Mouse (Mus musculus) intestine, postnatal 0 days (tissue): ENCODE data around the gene Dtx3l. TPM values are rescaled to one million over a fixed set of nuclear protein-coding genes. Genes with fewer than 3 reads are reported as not detected.

Experiments
- ATAC-seq: fragments of 200-750 bp; cut with Nextera tagmentation; 2 replicates; pipeline ENCODE4 v1.8.0; 2017; ENCODE audit warnings: mild to moderate bottlenecking, moderate TSS enrichment, moderate library complexity
- H3K27ac ChIP-seq: fragments of 300-500 bp; sonication (generic); 2 replicates; pipeline ENCODE4 v1.5.1; 2014; ENCODE audit warnings: mild to moderate bottlenecking, low read depth, low read length, moderate library complexity
- H3K27me3 ChIP-seq: fragments of 300-500 bp; sonication (generic); replicated peaks from 2 replicates; pipeline ENCODE4 v1.6.1; 2014; ENCODE audit warnings: low read length, mixed read lengths; ENCODE audit not compliant: control insufficient read depth, insufficient read depth
- H3K36me3 ChIP-seq: fragments of 300-500 bp; sonication (generic); 2 replicates; pipeline ENCODE4 v1.6.1; 2014; ENCODE audit warnings: mild to moderate bottlenecking, moderate library complexity; ENCODE audit not compliant: control insufficient read depth, insufficient read depth
- H3K4me1 ChIP-seq: fragments of 300-500 bp; sonication (generic); replicated peaks from 2 replicates; pipeline ENCODE4 v1.6.1; 2014; ENCODE audit warnings: antibody characterized with exemption, low read length, mixed read lengths; ENCODE audit not compliant: control insufficient read depth, insufficient read depth
- H3K4me2 ChIP-seq: fragments of 300-500 bp; sonication (generic); replicated peaks from 2 replicates; pipeline ENCODE4 v1.6.1; 2014; ENCODE audit warnings: low read depth, mild to moderate bottlenecking, moderate library complexity
- H3K4me3 ChIP-seq: fragments of 300-500 bp; sonication (generic); 2 replicates; pipeline ENCODE4 v1.5.1; 2014; ENCODE audit warnings: low read depth, low read length
- H3K9ac ChIP-seq: fragments of 300-500 bp; sonication (generic); 2 replicates; pipeline ENCODE4 v1.6.1; 2014; ENCODE audit warnings: mild to moderate bottlenecking, low read depth, low read length
- H3K9me3 ChIP-seq: fragments of 300-500 bp; sonication (generic); 2 replicates; pipeline ENCODE4 v1.6.1; 2016; ENCODE audit warnings: mixed run types; ENCODE audit not compliant: control insufficient read depth
- CTCF ChIP-seq: sonication (generic); IDR thresholded peaks from 2 replicates; pipeline ENCODE4 v1.5.1; 2016; ENCODE audit warnings: low read depth, mild to moderate bottlenecking, control low read depth, antibody characterized with exemption, moderate library complexity
- WGBS: fragments of 180-500 bp; shearing (Covaris S2); extraction: QIAGEN DNeasy Blood & Tissue Kit; methylation state at CpG from one replicate; pipeline ENCODE4 v1.1.7; 2014; 5-methylcytosine and 5-hydroxymethylcytosine counted together
- polyA plus RNA-seq: library from polyadenylated mRNA; unstranded; fragments of >200 nt; fragmentation: Nextera tagmentation; extraction: Ambion mirVana; gene quantifications from 2 replicates; pipeline ENCODE4 v1.2.1, GENCODE M21; 2015

The Dtx3l gene
- polyA plus RNA-seq, 1 experiment from 2014 or later, result 10.6 TPM

GRCm38 (mm10) chr16:35952628-35953130 is 13.7 kb upstream of the Dtx3l start:
- Histone ChIP-seq H3K27me3 (no peaks in the 10 kb centered on the region), H3K9ac (no peak overlapping the region), H3K9me3 (no peaks in the 10 kb centered on the region), H3K4me1 (no peaks in the 10 kb centered on the region), H3K36me3 (peaks cover 47% of the 10 kb centered on the region), H3K27ac (no peak overlapping the region), H3K4me2 (no peak overlapping the region), H3K4me3 (no peak overlapping the region)
- ATAC-seq, result no peak
- no peak for TF ChIP-seq CTCF
- 93% methylated on average over 5 of the region's 5 CpGs for WGBS

DNA sequence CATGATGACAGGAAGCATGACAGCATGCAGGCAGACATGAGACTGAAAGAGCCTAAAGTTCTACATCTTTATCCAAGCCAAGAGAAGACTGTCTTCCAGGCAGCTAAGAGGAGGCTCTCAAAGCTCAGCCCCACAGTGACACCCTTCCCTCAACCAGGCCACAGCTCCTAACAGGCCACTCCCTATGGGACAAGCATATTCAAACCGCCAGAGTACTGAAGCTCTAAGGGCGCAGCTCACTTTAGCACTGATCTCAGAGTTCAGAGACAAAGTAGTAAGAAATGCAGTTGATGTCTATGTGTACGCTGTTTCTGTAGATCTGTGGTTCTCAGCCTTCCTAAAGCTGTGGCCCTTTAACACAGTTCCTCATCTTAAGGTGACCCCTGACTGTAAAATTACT is 12.3 kb upstream of the Dtx3l start:
- no peak for TF ChIP-seq CTCF
- Histone ChIP-seq H3K4me1 (no peaks in the 10 kb centered on the region), H3K9ac (no peak overlapping the region), H3K27me3 (no peaks in the 10 kb centered on the region), H3K27ac (no peak overlapping the region), H3K4me2 (no peak overlapping the region), H3K9me3 (no peaks in the 10 kb centered on the region), H3K36me3 (peaks cover 38% of the 10 kb centered on the region), H3K4me3 (no peak overlapping the region)
- no peak for ATAC-seq
- 89% methylated on average over 3 of the region's 3 CpGs for WGBS

DNA sequence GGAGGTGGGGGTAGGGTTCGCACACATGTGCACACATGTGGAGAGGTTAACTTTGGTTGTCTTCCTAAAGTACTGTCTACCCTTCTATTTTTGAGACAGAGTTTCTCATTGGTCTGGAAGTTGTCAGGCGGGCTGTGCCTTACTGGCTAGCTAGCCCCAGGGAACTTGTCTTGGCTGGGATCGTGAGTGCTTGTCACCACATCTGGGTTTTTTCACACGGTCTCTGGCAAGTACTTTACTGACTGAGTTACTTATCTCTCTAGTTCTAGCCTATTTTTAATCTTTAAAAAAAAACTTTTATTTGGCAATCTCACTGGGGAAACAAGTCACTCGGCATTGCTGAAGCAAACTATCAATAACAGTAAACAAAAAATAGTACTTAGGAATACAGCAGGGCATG is 10.3 kb upstream of the Dtx3l start:
- Histone ChIP-seq H3K4me2 (no peak overlapping the region), H3K27me3 (no peaks in the 10 kb centered on the region), H3K36me3 (peaks cover 36% of the 10 kb centered on the region), H3K9ac (no peak overlapping the region), H3K4me1 (no peaks in the 10 kb centered on the region), H3K27ac (no peak overlapping the region), H3K9me3 (no peaks in the 10 kb centered on the region), H3K4me3 (no peak overlapping the region)
- WGBS, result 76% methylated on average over 5 of the region's 5 CpGs
- no peak for TF ChIP-seq CTCF
- no peak for ATAC-seq

- Histone ChIP-seq H3K27ac (no peak overlapping the region), H3K4me1 (no peaks in the 10 kb centered on the region), H3K4me3 (no peak overlapping the region), H3K9ac (no peak overlapping the region), H3K36me3 (peaks cover 29% of the 10 kb centered on the region), H3K4me2 (no peak overlapping the region), H3K9me3 (no peaks in the 10 kb centered on the region), H3K27me3 (no peaks in the 10 kb centered on the region)
- TF ChIP-seq CTCF, result peak; percentile 65
- no peak for ATAC-seq
- 84% methylated on average over 7 of the region's 7 CpGs for WGBS
Measured at GRCm38 (mm10) chr16:35941382-35941781, 2.4 kb upstream of the Dtx3l start.

DNA sequence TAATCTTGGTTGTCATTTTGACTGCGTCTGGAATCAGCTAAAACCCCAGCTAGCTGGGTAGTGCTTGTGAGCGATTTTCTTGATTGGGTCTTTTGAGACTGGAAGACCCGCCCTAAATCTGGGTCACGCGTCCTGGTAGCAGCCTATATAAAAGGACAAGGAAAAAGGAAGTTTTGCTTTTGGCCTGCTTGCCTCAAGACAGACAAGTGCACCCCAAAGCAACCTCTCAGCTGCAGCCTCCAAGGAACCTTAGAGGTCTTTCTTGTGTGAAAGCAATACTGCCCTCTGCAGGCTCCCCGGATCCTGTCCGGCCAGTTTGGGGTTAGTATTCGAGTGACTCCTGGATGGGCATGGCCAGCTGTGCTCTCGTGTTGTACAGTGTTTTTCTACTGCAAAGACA is 739 bp upstream of the Dtx3l start:
- no peak overlapping the region; the same call in 1 of the 2 replicates for H3K9ac ChIP-seq
- peak; percentile 83 for TF ChIP-seq CTCF
- H3K4me3 ChIP-seq, result peak overlapping the region; percentile 81
- H3K36me3 ChIP-seq, result peaks cover 41% of the 10 kb centered on the region
- H3K9me3 ChIP-seq, result no peaks in the 10 kb centered on the region
- peak overlapping the region; percentile 87 for H3K27ac ChIP-seq
- peak; percentile 72 for ATAC-seq
- H3K4me1 ChIP-seq, result no peaks in the 10 kb centered on the region
- peak overlapping the region; percentile 81 for H3K4me2 ChIP-seq
- H3K27me3 ChIP-seq, result no peaks in the 10 kb centered on the region
- WGBS, result 8% methylated on average over 9 of the region's 9 CpGs

DNA sequence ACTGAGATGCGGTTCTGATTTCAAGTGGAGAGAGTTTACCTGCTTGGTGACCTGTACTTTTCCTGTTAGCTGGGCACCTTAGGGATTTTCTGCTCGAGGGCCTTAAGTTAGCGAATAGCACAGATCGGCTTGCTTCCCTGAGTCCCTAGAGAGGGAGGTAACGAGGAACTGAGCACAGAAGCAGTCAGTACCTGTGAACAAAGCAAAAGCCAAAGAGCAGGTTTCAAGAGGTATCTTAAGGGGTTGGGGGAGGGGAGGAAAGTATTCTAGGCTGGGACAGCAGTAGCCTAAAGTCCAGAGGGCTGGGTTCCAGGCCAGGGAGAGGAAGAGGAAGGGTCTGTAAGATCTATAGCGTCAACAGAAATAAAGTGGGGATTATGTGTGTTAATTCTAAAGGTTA is 310 bp upstream of the Dtx3l start:
- peak; percentile 50 for ATAC-seq
- H3K27me3 ChIP-seq, result no peaks in the 10 kb centered on the region
- peak overlapping the region; percentile 87 for H3K27ac ChIP-seq
- peak overlapping the region; percentile 90 for H3K9ac ChIP-seq
- 2% methylated on average over 6 of the region's 6 CpGs for WGBS
- peak overlapping the region; percentile 81 for H3K4me2 ChIP-seq
- H3K9me3 ChIP-seq, result no peaks in the 10 kb centered on the region
- H3K36me3 ChIP-seq, result peaks cover 43% of the 10 kb centered on the region
- H3K4me3 ChIP-seq, result peak overlapping the region; percentile 81
- no peaks in the 10 kb centered on the region for H3K4me1 ChIP-seq
- no peak for TF ChIP-seq CTCF

DNA sequence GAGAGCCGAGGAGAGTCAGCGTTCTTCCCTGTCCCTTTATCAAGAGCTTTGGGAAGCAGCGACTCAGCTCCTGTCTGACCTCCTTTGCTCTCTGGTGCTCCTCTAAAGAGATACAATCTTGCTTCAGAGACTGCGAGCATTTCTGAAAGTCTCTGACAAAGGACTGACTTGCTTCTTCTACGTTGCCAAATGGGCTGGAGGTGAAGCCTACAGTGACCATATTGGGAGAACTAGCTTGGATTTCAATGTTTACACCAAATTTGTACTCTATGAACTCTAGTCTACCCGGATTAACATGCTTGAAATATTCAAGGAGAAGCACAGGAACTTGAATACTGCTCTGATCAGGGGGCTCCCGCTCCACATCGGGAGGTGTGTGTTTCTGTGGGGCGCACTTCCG is 5.8 kb downstream of the Dtx3l start:
- Histone ChIP-seq H3K27ac (no peak overlapping the region), H3K4me1 (no peaks in the 10 kb centered on the region), H3K4me3 (no peak overlapping the region), H3K36me3 (peaks cover 62% of the 10 kb centered on the region), H3K27me3 (no peaks in the 10 kb centered on the region), H3K9ac (no peak overlapping the region), H3K4me2 (no peak overlapping the region), H3K9me3 (no peaks in the 10 kb centered on the region)
- WGBS, result 82% methylated on average over 10 of the region's 10 CpGs
- no peak for ATAC-seq
- TF ChIP-seq CTCF, result no peak
